ENCODE assay signal across 21 mouse cellular contexts in the genomic region with DNA sequence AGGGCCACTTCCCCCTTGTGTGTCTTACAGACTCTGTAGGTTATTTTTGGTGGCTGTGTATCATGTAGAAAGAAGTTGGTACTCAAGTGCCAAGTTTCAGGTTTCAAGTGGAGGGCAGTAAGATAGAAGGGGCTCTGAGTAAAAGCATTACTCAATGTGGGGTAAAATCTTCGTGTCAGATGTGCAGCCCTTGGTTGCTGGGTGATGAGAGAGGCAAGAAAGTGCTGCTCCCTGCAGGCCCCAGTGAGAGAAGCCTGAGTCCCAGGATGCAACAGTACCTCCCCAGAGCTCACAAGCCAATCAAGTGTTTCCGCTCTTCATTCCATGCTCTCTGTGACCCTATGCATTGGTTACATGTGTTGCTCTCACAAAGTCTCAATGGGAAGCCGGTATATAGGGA. TPM values are rescaled to one million over a fixed set of nuclear protein-coding genes. Genes with fewer than 3 reads are reported as not detected.
"Had no signal": no experiment of that assay in that cellular context is flagged by ENCODE, and none has a peak within 500 bp of the region (broad histone marks: within the 10 kb centered on the region; RNA-seq: fewer than 3 reads in every experiment).

No protein-coding gene starts in this region.

- DNase-seq: liver, postnatal 0 days; lung, adult 2 months; lung, postnatal 14 days; lung, postnatal 4 days; midbrain, embryonic 14.5 days; right cerebral cortex, postnatal 25 days; right cerebral cortex, postnatal 4 days; spleen, adult 18-20 months; thymus, adult 18-20 months; thymus, postnatal 25 days; thymus, postnatal 4 days had no signal

- H3K27ac ChIP-seq: liver, embryonic 15.5 days; lung, embryonic 15.5 days; midbrain, embryonic 10.5 days; midbrain, embryonic 12.5 days; neural tube, embryonic 13.5 days; neural tube, embryonic 15.5 days had no signal

- H3K36me3 ChIP-seq: liver, embryonic 15.5 days; lung, embryonic 15.5 days; midbrain, embryonic 10.5 days; midbrain, embryonic 12.5 days; neural tube, embryonic 13.5 days; neural tube, embryonic 15.5 days had no signal

- H3K4me3 ChIP-seq: liver, embryonic 15.5 days; lung, embryonic 15.5 days; midbrain, embryonic 10.5 days; midbrain, embryonic 12.5 days; myocyte; neural tube, embryonic 13.5 days; neural tube, embryonic 15.5 days had no signal

- H3K9me3 ChIP-seq: liver, embryonic 15.5 days; lung, embryonic 15.5 days; midbrain, embryonic 10.5 days; midbrain, embryonic 12.5 days; neural tube, embryonic 13.5 days; neural tube, embryonic 15.5 days had no signal

- H3K4me2 ChIP-seq: liver, embryonic 15.5 days; lung, embryonic 15.5 days; midbrain, embryonic 12.5 days; neural tube, embryonic 13.5 days; neural tube, embryonic 15.5 days had no signal

- H3K27me3 ChIP-seq: liver, embryonic 15.5 days; lung, embryonic 15.5 days; midbrain, embryonic 12.5 days; neural tube, embryonic 13.5 days; neural tube, embryonic 15.5 days had no signal

- H3K4me1 ChIP-seq: liver, embryonic 15.5 days; lung, embryonic 15.5 days; midbrain, embryonic 10.5 days; midbrain, embryonic 12.5 days; neural tube, embryonic 13.5 days; neural tube, embryonic 15.5 days had no signal

- ATAC-seq: liver, postnatal 0 days; lung, postnatal 0 days; midbrain, embryonic 16.5 days had no signal

- H3K9ac ChIP-seq: liver, embryonic 15.5 days; liver, postnatal 0 days; lung, embryonic 15.5 days; midbrain, embryonic 12.5 days; neural tube, embryonic 13.5 days; neural tube, embryonic 15.5 days had no signal

RNA-seq across cellular contexts. Expression of gene Chrnb4, which starts 47.5 kb away (rescaled TPM):
- total RNA-seq: megakaryocyte-erythroid progenitor cell, adult 5-6 weeks had no signal
- polyA plus RNA-seq: liver, embryonic 15.5 days; liver, postnatal 0 days had no signal
